Mouse (Mus musculus) megakaryocyte, adult 5-6 weeks (primary cell): ENCODE data around the gene Xndc1. TPM values are rescaled to one million over a fixed set of nuclear protein-coding genes. Genes with fewer than 3 reads are reported as not detected.

ENCODE experiments used
- ATAC-seq: 2 replicates; pipeline ENCODE4 v1.8.0; 2016; ENCODE audit warnings: mild to moderate bottlenecking, inconsistent platforms; ENCODE audit not compliant: poor library complexity, severe bottlenecking
- total RNA-seq, 2 experiments: library from RNA; stranded (forward) in 1 of 2; stranded (reverse) in 1 of 2; fragments of 153-499, 151-499 nt in 1 of 2; fragments of 221-1000, 200-1000 nt in 1 of 2; gene quantifications; 2 replicates each; pipeline versions ENCODE4 v1.2.3 to v1.2.4; 2015 to 2017

Gene Xndc1
- total RNA-seq, 2 experiments from 2014 or later: 9.5 to 15.4 TPM

- ATAC-seq: no peak
Measured at GRCm38 (mm10) chr7:102080311-102080710, 15.0 kb downstream of the Xndc1 start.

GRCm38 (mm10) chr7:102081784-102082183 is 16.5 kb downstream of the Xndc1 start:
- no peak for ATAC-seq

- no peak for ATAC-seq
Measured at GRCm38 (mm10) chr7:102082816-102083215, 17.5 kb downstream of the Xndc1 start, which contains the start of gene Trpc2. Gene Trpc2 (plus strand): TSS chr7:102083116.

DNA sequence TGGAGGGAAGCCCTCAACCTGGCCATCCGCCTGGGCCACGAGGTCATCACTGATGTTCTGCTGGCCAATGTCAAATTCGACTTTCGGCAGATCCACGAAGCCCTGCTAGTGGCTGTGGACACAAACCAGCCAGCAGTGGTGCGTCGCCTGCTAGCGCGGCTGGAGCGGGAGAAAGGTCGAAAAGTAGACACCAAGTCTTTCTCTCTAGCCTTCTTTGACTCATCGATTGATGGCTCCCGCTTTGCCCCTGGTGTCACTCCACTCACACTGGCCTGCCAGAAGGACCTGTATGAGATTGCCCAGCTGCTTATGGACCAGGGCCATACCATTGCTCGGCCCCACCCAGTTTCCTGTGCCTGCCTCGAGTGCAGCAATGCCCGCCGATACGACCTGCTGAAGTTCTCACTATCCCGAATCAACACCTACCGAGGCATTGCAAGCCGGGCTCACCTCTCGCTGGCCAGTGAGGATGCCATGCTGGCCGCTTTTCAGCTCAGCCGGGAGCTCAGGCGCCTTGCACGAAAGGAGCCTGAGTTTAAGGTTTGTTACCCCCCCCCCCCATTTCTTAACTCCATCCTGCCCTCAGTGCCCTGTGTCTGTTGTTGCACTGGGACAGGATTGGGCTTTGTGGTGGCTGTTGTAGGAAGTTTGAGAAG is 18.9 kb downstream of the Xndc1 start:
- no peak for ATAC-seq

DNA sequence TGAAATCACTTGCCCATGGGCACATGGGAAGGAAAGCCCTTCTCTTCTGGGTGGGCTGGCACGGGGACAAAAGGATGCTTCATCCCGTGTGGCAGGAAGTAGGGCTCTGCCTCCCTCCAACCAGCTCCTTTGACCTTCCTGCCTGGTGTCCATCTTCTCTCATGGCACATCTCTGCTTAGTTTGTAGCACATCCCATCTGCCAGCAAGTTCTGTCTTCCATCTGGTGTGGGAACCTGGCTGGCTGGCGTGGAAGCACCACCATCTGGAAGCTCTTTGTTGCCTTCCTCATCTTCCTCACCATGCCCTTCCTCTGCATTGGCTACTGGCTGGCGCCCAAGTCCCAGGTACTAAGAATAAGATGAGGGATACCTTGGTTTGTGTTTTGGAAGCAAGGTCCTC is 22.0 kb downstream of the Xndc1 start:
- no peak for ATAC-seq

GRCm38 (mm10) chr7:102099760-102100661 is 34.7 kb downstream of the Xndc1 start:
- peak; percentile 83 for ATAC-seq

DNA sequence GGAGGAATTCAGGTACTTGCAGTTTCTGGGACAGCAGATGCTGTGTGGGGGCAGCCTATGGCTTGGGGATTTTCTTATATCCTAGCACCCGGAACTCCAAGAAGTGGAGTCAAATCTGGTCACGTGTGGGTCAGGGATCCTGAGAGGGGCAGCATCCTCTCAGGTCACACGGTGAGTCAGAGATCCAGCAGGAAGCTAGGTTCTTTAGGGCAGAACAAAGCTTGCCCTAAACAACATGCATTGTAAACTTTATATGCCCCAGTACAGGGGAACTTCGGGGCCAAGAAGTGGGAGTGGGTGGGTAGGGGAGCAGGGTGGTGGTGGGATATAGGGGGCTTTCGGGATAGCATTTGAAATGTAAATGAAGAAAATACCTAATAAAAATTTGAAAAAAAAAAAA is 35.6 kb downstream of the Xndc1 start:
- ATAC-seq: no peak

GRCm38 (mm10) chr7:102101487-102101886 is 36.2 kb downstream of the Xndc1 start, which contains the start of gene Art1:
Gene Art1 (plus strand): TSS chr7:102101743.
- ATAC-seq: no peak

DNA sequence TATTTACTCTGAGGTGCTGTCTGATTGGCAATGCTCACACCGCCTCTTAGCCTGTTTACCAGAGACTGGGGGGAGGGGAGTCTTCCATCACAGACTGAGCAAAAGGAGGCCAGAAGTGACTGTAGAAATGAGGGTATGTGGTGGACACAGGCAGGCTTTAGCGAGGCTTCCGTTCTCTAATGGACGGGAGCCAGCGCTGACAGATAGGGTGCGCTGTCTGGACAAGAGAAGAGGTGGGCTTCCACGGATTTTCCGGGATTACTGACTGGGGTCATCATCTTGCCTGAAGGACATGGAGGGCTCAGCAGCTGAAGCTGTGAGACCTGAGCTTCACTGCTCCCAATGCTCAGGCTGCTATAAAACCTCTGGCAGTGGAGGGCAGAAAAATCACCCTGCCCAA is 36.9 kb downstream of the Xndc1 start:
- ATAC-seq: no peak

DNA sequence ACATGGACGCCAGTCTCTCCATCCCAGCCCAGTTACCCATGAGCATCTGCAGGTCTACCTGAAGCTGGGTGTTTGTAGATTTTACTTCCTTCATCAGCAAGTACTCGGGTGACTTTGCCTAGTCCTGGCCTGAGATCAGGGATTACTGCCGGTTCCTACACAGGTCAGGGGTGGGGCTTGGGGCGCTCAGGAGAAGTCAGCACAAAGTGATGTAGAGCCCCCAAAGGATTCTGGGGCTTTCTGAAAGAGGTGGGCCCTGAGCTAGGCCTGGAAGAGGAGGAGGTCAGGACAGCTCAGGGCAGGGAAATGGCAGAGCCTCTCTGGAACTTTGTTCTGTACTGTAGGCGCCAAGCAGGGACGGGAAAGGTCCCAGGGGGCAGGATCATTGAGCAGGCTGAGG is 37.4 kb downstream of the Xndc1 start:
- ATAC-seq: no peak

GRCm38 (mm10) chr7:102103555-102103954 is 38.2 kb downstream of the Xndc1 start:
- no peak for ATAC-seq

DNA sequence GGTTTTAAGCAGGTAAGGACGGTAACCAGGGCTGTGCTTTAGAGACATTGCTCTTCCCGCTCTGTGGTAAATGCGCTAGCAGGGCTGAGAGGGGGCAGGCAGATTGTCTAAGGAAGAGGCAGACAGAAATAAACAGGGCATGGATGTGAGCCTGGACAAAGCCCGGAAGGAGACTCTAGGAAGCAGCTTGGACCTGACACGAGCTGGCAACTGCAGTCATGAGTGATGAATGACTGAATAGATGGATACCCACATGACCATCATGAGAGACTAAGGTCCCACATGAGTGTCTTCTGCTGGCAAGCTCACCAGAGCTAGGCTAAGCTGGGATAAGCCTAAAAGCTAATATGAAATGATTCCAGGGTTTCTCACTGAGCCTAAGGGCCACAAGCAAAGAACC is 38.8 kb downstream of the Xndc1 start:
- no peak for ATAC-seq

DNA sequence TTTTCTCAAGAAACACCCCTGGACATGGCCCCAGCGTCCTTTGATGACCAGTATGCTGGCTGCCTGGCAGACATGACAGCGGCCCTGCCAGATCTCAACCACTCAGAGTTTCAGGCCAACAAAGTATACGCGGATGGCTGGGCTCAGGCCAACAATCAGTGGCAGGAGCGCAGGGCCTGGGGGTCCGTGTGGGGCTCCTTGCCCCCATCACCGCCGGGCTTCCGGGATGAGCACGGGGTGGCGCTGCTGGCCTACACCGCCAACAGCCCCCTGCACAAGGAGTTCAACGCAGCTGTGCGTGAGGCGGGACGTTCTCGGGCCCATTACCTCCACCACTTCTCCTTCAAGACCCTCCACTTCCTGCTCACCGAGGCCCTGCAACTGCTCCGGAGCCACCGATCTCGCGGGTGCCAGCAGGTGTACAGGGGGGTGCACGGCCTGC is 41.4 kb downstream of the Xndc1 start:
- 0 out of 2 replicates have a peak, but pooled peaks have one; percentile 18 for ATAC-seq

DNA sequence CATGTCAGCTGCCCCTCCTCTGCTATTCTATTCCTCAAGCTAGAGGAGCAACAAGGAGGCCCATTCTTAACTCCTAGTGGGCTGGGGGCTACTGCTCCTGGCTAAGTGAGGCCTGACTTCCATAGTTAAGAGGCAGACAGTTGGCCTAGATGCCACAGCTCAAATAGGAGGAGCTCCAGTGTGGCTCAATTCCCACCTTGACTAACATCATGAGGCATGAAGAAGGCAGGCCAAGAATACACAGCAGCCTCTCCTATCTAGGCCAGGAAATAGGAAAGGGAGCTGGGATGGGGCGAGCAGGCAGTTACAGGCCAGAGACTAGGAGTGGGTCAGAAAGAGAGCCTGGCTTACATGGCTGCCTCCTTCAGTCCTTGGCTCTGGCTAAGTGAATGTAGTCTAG is 42.9 kb downstream of the Xndc1 start:
- ATAC-seq: no peak

DNA sequence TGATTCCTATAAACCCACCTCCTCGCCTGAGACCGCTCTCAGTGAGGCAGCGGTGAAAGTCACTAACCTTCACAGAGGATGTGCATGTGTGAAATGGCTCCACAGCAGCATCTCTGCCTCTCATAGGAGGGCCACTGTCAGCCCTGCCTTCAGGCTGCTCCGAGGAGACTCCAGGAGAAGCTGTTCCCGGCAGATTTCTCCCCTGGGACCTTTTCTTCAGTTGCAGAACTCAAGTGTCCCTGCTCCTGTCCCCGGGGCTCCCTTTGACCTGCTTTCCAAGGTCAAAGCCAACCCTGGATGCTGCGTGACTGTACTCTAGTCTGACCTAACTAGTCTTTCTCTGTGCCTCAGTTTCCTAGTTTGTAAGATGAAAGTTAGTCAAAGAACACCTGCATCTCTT is 43.9 kb downstream of the Xndc1 start, which contains the start of gene Art5:
Gene Art5 (minus strand): TSS at position 319 of the 400 bp plus-strand sequence.
- no peak for ATAC-seq

DNA sequence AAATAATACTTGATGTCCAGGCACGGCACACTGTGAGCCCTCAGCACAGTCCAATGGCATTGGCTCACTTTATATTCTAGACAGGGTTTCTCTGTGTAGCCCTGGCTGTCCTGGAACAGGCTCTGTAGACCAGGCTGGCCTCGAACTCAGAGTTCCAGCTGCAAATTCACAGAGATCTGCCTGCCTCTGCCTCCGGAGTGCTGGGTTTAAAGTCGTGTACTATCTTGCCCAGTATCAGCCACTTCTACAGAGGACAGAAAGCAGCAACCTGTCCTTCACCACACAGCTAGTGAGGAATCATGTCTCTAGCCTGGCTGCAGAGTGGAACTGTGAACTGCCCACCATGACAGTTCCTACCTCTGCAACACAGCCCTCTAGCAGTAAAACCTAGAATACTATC is 44.4 kb downstream of the Xndc1 start:
- no peak for ATAC-seq

- ATAC-seq: no peak
Measured at GRCm38 (mm10) chr7:102113151-102113729, 47.9 kb downstream of the Xndc1 start.

GRCm38 (mm10) chr7:102116579-102117331 is 51.4 kb downstream of the Xndc1 start, which contains the start of gene Chrna10:
Gene Chrna10 (minus strand): TSS chr7:102116828.
- ATAC-seq: no peak

DNA sequence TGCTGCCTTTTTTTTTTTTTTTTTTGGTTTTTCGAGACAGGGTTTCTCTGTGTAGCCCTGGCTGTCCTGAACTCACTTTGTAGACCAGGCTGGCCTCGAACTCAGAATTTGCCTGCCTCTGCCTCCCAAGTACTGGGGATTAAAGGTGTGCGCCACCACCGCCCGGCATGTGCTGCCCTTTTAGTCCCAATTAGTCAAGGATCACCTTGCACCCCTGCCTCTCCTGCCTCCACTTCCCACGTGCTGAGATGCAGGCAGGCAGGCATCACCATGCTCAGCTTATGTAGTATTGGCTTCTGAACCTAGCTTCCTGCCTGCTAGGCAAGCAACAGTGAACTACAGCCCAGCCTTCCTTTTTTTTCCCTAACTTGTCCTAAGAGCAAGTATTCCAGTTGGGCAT is 52.1 kb downstream of the Xndc1 start:
- no peak for ATAC-seq

- ATAC-seq: no peak
Measured at GRCm38 (mm10) chr7:102120326-102120725, 55.0 kb downstream of the Xndc1 start.

GRCm38 (mm10) chr7:102132395-102132794 is 67.1 kb downstream of the Xndc1 start:
- no peak for ATAC-seq
